Mouse (Mus musculus) liver (tissue): ENCODE results near the gene Adam22.
A peak's percentile ranks its signal among the peaks of the same experiment; 100 is the strongest.

ENCODE experiments used
- DNase-seq: peaks from one replicate; pipeline ENCODE4 v3.0.0-alpha.2; 2020; ENCODE audit warnings: mixed read lengths

Adam22 gene

DNA sequence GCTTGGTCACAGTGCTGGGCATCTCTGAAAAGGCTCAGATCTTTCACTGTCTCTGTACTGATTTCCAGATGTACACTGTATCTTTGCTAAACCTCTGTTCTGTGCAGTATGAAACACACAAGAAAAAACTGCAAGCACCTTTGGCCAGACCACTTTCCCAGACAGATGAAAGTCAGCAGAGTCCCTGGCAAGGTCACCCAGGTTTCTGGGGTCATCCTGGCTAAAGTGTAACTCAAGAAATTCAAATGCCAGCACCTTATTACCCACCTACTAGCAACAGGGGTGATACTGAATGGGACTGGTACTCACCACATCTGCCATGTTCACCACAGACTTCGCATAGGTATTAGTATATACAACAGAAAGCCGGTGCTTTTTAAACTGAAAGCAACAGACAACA is 221.8 kb downstream of the Adam22 start:
- no peak for DNase-seq

DNA sequence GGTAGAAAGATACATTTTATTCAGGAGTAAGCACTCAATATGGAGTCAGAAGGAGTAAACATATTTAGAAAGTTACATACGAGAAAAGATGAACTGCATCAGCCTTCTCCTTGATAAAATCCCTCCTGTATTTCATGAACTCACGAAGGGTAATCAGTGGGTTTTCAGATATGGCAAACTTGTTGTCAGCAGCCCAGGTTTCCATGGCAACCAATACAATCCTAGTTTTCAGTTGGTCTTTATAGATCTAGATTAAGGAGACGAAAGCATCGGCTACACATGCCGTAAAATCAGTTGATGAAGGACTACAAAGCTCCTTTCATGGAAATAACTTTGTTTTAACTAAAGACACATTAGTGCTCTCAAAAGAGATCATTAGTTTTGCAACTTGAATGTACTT is 222.5 kb downstream of the Adam22 start:
- no peak for DNase-seq

DNA sequence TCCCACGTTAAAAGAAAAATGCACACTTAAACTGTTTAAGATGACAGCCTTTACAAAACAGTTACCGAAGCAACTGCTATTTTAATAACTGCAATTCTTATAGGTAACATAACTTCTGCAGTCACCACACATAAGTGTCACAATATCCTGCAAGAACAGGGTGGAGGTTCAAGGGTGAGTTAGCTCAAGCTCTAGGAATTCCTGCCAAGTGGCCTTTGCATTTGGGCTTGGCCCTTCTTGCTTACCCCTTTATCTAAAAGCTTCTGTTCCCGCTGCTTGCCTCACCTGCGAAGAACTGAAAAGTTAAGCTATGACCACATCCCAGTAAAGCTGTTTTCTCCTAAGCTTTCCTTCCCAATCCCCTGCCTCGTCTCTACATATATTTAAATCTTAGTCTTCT is 235.4 kb downstream of the Adam22 start:
- no peak for DNase-seq

DNA sequence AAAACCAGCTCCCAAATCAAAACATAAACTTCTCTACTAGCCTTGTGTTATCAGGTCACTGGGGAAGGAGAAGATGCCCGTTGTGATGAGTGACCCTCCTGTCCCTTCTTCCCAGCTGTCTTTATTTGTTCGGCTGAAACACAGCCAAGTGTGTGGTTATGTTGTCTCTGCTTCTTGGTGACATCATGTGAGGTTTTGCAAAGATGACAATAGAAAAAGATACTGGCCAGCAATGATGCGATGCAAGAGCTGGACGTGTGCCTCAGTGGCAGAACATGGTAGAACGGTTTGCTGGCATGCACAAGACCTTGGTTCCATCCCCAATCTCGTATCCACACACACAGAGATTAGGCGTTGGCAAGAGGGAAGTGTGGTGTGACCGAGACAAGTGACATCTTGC is 236.0 kb downstream of the Adam22 start:
- DNase-seq: no peak

DNA sequence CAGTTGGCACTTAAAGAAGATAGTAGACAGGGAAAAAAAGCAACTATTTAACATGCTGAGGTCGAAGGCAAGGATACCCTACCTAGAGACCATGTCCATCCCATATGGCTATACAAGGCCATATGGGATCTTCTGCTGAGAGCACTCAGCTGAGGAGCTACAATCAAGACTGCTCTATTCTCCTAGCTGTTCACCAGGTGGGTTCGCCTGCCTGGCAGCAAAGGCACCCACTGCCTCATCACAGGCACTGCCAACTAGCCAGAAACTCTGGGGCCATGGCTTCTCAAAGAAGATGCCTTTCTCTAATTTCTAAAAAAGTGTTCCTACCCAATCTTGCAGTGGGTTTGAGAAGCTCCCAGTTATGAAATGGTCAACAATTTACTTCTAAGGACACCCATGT is 238.2 kb downstream of the Adam22 start:
- DNase-seq: no peak

DNA sequence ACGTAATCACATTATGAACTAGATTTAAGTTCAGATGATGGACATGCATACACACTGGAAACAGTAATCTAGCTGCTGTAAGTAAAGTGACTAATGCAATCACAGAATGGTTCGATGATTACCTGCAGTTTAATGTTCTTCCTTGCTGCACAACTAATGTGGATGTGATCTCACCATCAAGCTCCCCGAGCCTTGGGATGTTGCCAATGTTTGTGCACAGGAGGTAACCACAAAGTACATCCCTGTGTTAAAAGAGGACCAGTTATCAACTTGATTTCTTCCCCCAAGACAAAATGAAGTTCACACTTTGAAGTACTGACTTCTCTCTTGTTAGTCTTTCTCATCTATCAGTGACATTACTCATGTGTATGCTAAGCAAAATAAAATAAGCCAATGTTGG is 247.0 kb downstream of the Adam22 start:
- no peak for DNase-seq

DNA sequence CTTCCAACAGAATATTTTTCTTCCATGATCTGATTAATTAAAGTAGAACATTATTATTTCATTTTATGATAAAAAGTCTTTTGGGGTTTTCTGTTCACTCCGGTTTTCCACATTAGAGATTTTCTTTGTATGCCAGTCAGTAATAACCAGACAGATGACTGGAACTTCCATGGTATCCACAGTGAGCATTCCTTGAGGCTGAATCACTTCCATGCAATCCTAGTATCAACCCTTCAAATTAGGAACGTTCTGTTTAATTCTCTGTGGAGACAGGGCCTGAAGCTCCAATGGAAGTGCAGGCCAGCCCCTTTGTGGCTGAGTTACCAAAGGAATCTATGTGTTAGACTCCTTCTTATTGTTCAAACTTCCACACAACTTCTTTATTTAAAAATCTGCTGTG is 247.9 kb downstream of the Adam22 start:
- no peak for DNase-seq

DNA sequence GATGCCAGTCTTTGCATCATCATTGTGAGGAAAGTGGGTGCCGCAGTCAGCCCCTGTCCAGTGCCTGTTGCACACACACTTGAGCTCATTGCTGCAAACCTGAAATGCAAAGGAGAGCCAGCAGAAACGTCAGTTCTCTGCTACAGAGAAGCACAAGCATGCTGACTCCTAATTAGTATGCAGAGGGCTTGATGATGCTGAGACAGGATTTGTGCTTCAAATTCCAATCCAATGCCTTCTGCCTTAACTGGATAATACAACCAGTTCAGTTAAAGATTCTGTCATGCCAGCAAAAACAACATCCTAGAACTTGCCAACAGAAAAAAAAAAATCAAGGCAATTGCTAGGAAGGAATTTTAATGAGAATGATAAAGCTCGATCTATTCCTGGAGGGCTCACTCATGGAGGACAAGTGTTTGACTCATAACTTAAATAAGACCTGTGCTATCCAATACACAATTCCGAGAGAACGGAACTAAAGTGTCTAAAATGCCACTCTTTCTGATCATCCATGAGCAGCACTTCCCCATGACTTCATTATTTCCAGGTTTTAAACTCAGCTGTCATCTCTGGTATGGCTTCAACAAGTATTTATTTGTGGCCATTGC is 251.3 kb downstream of the Adam22 start:
- no peak for DNase-seq

DNA sequence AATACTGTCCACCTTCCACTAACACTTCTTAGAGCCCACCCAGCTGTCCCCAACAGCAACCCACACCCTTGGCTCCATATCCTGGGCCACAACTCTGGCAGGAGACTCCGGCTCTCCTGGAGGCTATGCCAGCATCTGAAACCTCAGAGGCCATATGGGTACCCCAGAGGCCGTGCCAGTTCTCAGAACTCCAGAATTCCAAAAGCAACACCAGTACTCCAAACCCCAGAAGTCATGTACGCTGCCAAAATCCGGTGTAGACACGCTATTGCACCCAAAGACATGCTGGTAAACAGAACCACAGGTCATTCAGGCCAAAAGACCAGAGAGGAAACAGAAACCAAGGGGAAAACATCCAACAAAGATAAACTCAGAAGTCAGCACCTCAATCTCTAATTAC is 255.7 kb downstream of the Adam22 start:
- no peak for DNase-seq

DNA sequence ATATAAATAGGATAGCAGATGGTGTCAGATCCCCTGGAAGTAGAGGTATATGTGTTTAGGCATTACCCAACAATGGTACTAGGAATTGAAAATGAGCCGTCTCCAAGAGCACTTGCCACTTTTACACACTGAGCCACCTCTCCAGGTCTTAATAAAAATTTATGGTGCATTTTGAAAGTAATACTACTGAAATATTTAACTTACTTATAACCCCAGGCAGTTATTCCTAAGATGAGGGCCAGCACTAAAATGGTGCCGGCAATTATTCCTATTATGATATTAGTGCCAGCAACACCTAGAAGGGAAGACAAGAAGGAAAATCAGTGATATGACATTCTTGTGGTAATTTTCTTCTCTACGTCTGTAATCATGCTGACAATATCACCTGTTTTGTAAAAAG is 256.3 kb downstream of the Adam22 start:
- DNase-seq: no peak

DNA sequence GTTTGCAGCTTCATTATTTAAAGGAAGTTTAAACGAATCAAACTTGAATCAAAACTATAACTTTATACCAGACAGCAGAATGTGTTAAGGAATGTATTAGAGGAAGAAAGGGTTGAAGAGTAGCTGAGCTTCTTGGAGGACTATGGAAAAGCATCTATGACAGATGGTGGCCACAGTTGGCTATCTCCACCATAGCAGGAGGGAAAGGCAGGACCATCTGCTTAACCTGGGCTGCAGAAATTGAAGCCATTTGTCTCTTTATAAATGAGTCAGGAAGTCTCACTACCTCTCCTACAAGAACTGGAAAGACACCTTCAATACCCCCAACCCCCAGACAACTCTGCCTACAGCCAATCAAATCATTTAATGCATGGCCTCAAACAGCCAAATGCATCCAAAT is 272.3 kb downstream of the Adam22 start:
- DNase-seq: no peak

DNA sequence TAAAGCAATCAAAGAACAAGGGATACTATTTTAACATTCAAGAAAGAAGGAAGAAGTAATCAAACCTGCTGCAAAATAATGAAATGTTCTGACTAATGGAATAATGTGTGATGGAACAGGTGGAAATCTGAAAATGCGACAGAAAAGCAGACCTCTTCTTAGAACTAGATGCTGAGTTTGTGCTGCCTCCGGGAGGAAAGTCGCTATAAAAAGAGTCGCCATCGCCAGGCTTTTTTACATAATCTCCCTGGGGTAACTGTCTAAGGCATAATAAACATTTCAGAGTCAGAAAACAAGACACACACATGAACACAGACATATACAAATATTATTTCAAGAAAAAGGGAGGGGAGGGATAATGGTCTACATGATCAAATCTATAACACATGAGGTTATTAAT is 273.0 kb downstream of the Adam22 start:
- DNase-seq: no peak

DNA sequence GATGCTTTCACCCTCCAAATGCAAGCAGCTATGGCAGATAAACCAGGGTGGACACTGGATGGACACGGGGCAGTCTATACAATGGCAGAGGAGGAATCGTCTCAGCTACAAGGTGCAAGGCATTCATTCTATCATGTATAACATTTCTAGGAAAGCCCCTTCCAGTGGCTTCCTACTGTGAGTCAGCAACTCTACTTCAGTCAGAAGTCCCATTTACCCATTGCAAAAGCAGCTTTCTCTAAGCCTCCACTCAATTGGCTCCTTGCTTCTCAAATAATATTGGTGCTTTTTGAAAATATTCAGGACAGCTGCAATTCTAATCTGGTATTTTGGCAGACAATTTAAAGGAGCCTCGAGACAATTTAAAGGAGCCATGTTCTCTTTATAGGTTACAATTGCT is 279.8 kb downstream of the Adam22 start:
- no peak for DNase-seq

DNA sequence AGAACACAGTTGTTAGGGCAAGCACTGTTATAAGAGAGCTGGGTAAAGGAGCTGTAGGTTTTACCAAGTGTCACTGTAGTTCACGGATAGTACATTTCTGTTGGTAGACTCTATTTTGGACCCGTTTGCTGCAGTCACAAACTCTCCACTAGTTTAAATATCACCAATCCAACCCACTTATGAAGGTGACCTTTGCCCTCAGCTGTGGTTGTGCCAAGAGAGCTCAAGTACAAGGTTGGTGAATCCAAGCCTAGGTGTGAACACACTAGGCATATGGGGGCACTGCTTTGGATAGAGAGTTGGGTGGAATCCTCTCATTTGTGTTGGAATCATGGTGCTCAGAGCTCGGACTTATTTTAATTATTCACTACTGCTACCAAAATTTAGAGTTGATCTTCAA is 282.3 kb downstream of the Adam22 start:
- no peak for DNase-seq

DNA sequence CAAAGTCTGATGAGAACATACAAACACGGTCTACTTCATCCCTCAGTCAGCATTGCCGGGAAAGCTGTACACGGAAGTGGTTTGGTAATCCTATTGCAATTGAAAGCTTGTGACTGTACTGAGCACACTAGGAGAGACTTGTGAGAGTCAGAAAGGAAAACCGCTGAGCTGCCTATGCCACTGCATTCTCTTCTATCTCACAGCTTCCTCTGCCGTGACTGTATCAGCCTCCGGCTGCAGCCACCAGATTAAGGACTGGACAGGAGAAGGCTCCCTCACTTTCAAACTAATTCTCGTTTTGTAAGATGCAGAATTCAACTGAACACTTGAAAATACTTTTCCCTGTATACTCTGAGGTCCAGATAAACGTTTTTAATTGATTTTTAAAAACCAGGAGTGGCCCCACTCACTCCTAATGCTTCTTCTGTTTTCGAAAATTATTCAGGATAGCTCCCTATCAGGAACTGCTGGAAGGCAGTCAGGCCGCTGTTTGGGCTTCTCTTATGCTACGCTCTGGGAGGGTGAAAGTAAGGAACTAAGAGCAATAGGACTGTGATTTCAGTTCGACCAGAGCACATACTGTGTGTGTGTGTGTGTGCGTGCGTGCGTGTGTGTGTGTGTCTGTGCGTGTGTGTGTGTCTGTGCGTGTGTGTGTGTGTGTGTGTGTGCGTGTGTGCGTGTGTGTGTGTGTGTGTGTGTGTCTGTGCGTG is 285.0 kb downstream of the Adam22 start:
- DNase-seq: no peak

DNA sequence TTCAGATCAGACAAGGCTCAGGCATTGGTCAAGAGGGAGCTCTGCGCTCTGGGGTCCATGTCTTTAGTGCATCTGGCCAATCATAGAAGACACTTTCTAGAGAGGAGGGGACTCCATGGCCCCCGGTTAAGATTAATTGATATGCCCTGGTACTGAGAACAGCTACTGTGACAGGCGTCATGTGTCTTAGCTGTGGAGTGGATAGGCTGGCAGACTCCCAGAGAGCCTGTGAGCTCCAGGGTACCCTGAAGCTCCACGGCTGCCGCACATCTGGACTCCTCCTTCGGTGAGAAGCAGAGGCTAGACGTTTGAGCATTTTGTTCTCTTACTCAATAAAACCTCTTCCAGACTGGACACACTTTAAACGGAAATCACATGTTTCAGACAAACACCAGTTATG is 290.5 kb downstream of the Adam22 start:
- DNase-seq: no peak

DNA sequence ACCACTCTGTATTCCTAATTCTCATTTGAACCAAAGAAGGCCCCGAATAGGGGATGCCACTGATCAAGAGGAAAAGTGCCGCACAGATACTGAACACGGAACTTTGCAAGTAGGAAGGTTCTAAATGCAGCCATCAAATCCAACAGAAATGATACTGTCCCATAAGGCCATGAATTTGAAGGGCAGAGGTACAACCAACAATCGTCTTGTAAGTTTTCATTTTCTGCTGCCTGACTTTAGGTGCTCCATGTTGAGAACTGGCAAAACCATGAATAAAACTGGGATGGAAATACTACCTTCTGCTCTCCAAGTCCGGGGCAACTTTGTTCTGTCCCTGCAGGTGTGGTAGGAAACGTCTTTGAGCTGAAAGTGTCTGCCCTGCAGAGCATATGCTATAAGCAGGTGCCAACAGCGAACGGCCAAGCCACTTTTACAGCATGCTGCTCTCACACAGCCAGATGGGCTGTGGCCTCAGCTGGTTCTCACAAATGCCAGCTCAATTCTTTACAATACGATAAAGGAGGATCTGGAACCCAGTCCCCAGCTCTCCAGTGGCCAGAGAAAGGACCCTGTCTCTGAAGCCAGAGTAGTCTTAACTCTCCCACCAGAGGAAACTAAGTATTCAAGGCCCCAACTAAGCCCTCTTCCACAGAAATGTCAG is 293.9 kb downstream of the Adam22 start:
- DNase-seq: no peak

DNA sequence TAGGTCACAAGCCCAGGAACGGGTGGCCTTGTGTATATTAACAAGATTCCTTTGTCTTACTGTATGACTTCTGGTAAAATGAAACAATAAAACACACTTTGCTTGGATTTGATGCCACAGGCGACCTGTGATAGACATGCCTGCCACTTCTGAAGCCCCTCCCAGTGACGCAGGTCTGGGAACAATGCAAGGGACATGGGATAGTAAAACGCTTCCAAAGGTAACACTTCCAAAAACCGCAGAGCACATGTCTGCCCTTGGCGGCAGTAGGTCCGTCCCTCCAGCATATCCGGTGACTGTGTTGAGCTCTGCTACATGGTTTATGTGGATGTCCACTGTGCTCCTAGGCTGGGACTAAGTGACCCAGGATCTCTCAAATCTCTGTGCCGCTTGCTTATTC is 294.6 kb downstream of the Adam22 start:
- DNase-seq: no peak

DNA sequence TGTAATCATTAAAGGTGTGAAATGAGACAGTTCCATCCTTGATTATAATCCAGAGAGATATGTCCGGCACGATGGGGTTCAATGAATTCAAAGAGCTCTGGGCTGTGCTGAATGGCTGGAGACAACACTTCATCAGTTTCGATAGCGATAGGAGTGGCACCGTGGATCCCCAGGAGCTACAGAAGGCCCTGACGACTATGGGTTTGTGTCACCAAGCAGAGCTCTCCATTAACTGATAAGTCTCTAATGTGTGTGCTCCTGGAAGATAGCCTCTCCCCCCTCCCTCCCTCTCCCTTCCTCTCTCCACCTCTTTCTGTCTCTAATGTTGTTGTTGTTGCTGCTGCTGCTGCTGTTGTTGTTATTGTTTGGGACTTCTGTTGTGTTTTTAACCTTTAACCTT is 304.8 kb downstream of the Adam22 start:
- peak; percentile 76 for DNase-seq

DNA sequence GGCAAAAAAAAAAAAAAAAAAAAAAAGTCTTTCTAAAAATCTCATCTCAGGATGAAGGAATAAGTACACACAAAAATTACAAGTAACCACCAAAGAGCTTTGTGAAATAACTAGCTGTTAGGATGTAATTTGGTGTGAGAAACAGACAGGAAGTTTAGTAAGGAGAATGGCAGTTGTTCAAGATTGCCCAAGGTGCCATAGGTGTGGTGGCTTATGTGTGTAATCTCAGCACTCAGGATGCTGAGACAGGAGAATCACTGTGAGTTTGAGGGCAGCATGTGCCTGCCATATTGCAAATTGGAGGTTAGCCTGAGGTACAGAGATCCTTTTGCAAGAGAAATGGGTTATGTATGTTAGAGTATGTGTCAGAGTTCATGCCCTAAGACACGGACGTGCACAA is 305.5 kb downstream of the Adam22 start:
- DNase-seq: no peak

DNA sequence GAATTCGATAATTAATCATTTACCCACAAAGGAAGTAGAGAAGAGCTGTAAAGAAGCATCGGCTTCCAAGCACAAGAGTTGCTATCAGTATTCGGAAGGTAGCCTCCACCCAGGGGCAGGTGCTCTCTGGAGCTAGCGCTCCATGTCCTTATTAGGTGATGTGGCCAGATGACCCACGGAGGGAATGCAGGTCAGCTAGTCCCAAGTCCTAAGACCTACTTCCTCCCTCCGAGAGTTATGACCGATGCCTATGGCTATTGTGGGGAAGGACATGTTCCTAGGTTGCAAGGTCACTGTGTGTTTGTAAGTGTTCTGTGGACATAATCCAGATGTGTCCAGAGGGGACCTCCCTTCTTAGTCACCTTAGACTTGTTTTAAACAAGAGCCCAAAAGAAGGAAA is 309.9 kb downstream of the Adam22 start:
- DNase-seq: peak; percentile 19

DNA sequence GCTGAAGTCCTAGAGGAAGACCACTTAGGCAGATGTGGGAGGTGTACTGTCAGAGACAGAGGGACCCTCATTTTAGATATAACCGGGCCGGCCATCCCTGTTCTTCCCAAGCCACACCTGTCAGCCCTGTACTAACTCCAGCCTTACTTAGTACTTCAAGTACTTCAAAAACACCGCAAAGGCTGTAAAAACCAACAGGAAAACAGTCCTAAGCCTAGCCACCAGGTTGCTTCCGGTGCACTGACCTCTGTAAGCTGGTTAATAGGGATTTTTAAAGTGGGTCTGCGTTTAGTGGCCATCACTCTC is 311.0 kb downstream of the Adam22 start:
- DNase-seq: peak; percentile 25

DNA sequence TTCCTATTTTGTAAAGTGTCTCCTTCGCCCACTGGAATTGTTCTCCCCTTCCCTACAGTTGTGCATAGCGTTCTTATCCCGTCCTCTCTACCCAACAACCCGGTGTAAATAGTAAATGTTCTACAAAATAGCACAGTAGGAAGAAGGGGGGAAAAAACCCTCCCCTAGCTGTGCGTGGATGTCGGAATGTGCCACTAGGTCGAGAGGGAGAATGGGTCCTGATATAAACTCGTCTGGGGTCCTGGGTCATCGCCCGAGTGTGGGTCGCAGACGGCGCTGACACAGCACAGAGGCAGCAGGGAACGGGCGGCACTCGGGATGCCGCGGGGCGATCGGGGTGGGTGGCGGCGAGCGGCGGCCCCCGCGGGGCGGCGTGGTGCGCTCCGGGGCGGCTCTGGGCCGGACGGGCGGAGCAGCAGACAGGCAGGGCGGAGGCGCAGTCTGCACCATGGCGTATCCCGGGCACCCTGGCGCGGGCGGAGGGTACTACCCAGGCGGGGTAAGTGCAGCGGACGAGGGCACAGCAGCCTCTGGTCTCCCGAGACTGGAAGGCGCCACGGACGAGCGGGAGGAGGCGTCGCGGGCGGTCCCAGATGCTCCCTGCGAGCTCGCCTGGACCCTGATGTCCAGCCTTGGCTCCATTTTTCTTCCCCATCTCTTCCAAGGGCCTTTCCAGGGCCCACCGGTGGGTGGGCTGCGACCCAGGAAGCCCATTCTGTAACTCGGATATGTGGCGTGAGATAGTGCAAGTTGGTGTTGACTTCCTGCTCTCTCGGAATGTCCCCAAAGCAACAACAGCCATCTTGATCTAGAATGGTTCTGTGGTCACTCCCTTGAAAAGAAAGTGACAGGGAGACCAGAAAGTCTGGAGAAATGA is 311.6 kb downstream of the Adam22 start:
- peak; percentile 90 for DNase-seq

DNA sequence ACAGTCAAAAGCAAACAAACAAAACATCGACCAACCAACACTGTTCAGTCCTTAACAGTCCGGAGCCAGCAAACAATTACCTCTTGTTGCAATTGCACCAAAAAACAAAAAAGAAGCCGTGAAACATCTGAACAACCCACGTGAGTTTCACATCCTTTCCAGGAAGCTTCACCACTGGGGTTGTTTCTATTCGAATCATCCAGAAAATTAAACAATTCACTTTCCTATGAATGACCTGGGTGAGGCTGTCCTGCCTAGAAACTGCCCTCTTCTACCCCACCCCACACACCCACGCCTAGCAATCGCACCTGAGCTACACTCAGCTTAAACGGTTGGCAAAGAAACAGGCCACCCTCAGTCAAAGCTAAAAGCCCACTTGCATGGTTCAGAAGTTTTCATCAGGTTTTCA is 312.2 kb downstream of the Adam22 start:
- DNase-seq: peak; percentile 28
